Mouse (Mus musculus): ENCODE measurements around the gene Memo1. TPM values are rescaled to one million over a fixed set of nuclear protein-coding genes. Genes with fewer than 3 reads are reported as not detected.
A peak's percentile ranks its signal among the peaks of the same experiment; 100 is the strongest.
"Not testable (repeated sequence)": the region's sequence is repeated elsewhere in the genome, so short reads cannot be mapped to it uniquely, and the experiment has no call there.

Memo1 gene
- polyA plus RNA-seq, 1 experiment from 2014 or later: 61.5 TPM

DNA sequence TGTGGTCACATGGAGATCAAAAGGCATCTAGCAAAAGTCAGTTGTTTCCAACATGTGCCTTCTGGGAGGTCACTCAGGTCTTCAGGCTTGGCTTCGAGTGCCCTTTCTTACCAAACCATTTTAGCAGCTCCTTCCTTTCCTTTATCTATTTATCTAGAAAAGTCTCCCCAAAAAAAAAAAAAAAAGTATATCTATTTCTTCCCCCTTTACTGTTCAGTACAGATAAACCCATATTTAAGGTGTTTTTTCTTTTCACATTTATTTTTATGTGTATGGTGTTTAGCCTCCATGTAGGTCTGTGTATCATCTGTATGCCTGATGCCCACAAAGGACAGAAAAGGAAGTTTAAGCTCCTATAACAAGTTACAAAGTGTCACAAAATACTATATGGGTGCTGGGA, 110.6 kb downstream of the Memo1 start:
- Histone ChIP-seq H3K27me3 (ENCODE audit: control insufficient read depth, insufficient read depth, low read length) (no peaks in the 10 kb centered on the region), H3K36me3 (ENCODE audit: control insufficient read depth, insufficient read depth, low read length) (no peaks in the 10 kb centered on the region), H3K4me1 (replicated peaks; ENCODE audit: control insufficient read depth, insufficient read depth) (no peaks in the 10 kb centered on the region), H3K27ac (replicated peaks) (no peak overlapping the region), H3K9ac (ENCODE audit: low read length) (no peak overlapping the region), H3K4me2 (replicated peaks; ENCODE audit: low read depth) (no peak overlapping the region), H3K4me3 (ENCODE audit: low read depth, low read length) (no peak overlapping the region), H3K9me3 (ENCODE audit: control insufficient read depth, low read length) (no peaks in the 10 kb centered on the region)
- no peak for DNase-seq (ENCODE audit: low spot score)
- no peak for TF ChIP-seq EP300 (optimal IDR thresholded peaks at IDR 0.05)
- TF ChIP-seq CTCF (IDR thresholded peaks at IDR 0.05; ENCODE audit: low read depth): no peak
- 91% methylated on average over 1 of the region's 1 CpGs for WGBS
- no peak for ATAC-seq (ENCODE audit: low FRiP score, low TSS enrichment)

DNA sequence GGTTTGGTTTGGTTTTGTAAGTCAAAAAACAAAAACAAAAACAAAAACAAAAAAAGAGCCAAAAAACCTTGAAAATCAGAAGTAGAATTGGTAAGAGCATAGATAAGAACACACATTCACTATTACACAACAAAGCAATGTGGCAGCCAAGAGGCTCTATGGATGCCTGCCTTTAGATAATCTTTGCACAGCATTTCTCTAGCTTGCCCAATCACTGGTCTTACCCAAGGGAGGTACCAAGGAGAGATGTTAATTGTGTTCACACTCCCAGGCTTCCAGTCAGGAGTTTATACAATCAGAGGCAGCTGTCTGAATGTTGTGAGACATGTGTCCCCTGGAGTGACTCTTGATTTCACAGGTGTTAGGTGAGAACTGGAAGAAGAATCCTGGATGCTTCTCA, 114.4 kb downstream of the Memo1 start:
- H3K4me3 ChIP-seq (ENCODE audit: low read depth, low read length): no peak overlapping the region
- no peak overlapping the region for H3K9ac ChIP-seq (ENCODE audit: low read length)
- H3K9me3 ChIP-seq (ENCODE audit: control insufficient read depth, low read length): no peaks in the 10 kb centered on the region
- TF ChIP-seq CTCF (IDR thresholded peaks at IDR 0.05; ENCODE audit: low read depth): no peak
- TF ChIP-seq EP300 (optimal IDR thresholded peaks at IDR 0.05): no peak
- H3K36me3 ChIP-seq (ENCODE audit: control insufficient read depth, insufficient read depth, low read length): no peaks in the 10 kb centered on the region
- ATAC-seq (ENCODE audit: low FRiP score, low TSS enrichment) (no peak), DNase-seq (ENCODE audit: low spot score) (no peak)
- no peaks in the 10 kb centered on the region for H3K27me3 ChIP-seq (ENCODE audit: control insufficient read depth, insufficient read depth, low read length)
- no peaks in the 10 kb centered on the region for H3K4me1 ChIP-seq (replicated peaks; ENCODE audit: control insufficient read depth, insufficient read depth)
- H3K27ac ChIP-seq (replicated peaks): no peak overlapping the region
- no peak overlapping the region for H3K4me2 ChIP-seq (replicated peaks; ENCODE audit: low read depth)

- not testable (repeated sequence) for H3K4me1 ChIP-seq (replicated peaks; ENCODE audit: control insufficient read depth, insufficient read depth); H3K9me3 ChIP-seq (ENCODE audit: control insufficient read depth, low read length); DNase-seq (ENCODE audit: low spot score); ATAC-seq (ENCODE audit: low FRiP score, low TSS enrichment); H3K9ac ChIP-seq (ENCODE audit: low read length); H3K27me3 ChIP-seq (ENCODE audit: control insufficient read depth, insufficient read depth, low read length); H3K36me3 ChIP-seq (ENCODE audit: control insufficient read depth, insufficient read depth, low read length); H3K4me2 ChIP-seq (replicated peaks; ENCODE audit: low read depth); H3K27ac ChIP-seq (replicated peaks); H3K4me3 ChIP-seq (ENCODE audit: low read depth, low read length)
- WGBS: 88% methylated on average over 2 of the region's 2 CpGs
These were observed 115.7 kb downstream of the Memo1 start for GRCm38 (mm10) chr17:74179640-74180039.

GRCm38 (mm10) chr17:74173726-74174125, 121.6 kb downstream of the Memo1 start:
- no peak overlapping the region for H3K4me2 ChIP-seq (replicated peaks; ENCODE audit: low read depth)
- no peaks in the 10 kb centered on the region for H3K27me3 ChIP-seq (ENCODE audit: control insufficient read depth, insufficient read depth, low read length)
- no peak overlapping the region for H3K4me3 ChIP-seq (ENCODE audit: low read depth, low read length)
- no peak for TF ChIP-seq EP300 (optimal IDR thresholded peaks at IDR 0.05)
- TF ChIP-seq CTCF (IDR thresholded peaks at IDR 0.05; ENCODE audit: low read depth): no peak
- H3K9ac ChIP-seq (ENCODE audit: low read length): no peak overlapping the region
- no peak overlapping the region for H3K27ac ChIP-seq (replicated peaks)
- ATAC-seq (ENCODE audit: low FRiP score, low TSS enrichment): no peak
- H3K4me1 ChIP-seq (replicated peaks; ENCODE audit: control insufficient read depth, insufficient read depth): no peaks in the 10 kb centered on the region
- no peak for DNase-seq (ENCODE audit: low spot score)
- H3K36me3 ChIP-seq (ENCODE audit: control insufficient read depth, insufficient read depth, low read length): no peaks in the 10 kb centered on the region
- H3K9me3 ChIP-seq (ENCODE audit: control insufficient read depth, low read length): no peaks in the 10 kb centered on the region

GRCm38 (mm10) chr17:74172834-74173233, 122.5 kb downstream of the Memo1 start:
- H3K9me3 ChIP-seq (ENCODE audit: control insufficient read depth, low read length): no peaks in the 10 kb centered on the region
- DNase-seq (ENCODE audit: low spot score): no peak
- H3K27me3 ChIP-seq (ENCODE audit: control insufficient read depth, insufficient read depth, low read length): no peaks in the 10 kb centered on the region
- TF ChIP-seq EP300 (optimal IDR thresholded peaks at IDR 0.05) (no peak), CTCF (IDR thresholded peaks at IDR 0.05; ENCODE audit: low read depth) (no peak)
- no peaks in the 10 kb centered on the region for H3K4me1 ChIP-seq (replicated peaks; ENCODE audit: control insufficient read depth, insufficient read depth)
- no peak for ATAC-seq (ENCODE audit: low FRiP score, low TSS enrichment)
- no peak overlapping the region for H3K27ac ChIP-seq (replicated peaks)
- WGBS: 77% methylated on average over 1 of the region's 1 CpGs
- H3K4me3 ChIP-seq (ENCODE audit: low read depth, low read length): no peak overlapping the region
- no peak overlapping the region for H3K9ac ChIP-seq (ENCODE audit: low read length)
- no peaks in the 10 kb centered on the region for H3K36me3 ChIP-seq (ENCODE audit: control insufficient read depth, insufficient read depth, low read length)
- no peak overlapping the region for H3K4me2 ChIP-seq (replicated peaks; ENCODE audit: low read depth)

- peak overlapping the region; percentile 53 for H3K4me2 ChIP-seq (replicated peaks; ENCODE audit: low read depth)
- no peaks in the 10 kb centered on the region for H3K36me3 ChIP-seq (ENCODE audit: control insufficient read depth, insufficient read depth, low read length)
- H3K9ac ChIP-seq (ENCODE audit: low read length): no peak overlapping the region
- no peaks in the 10 kb centered on the region for H3K4me1 ChIP-seq (replicated peaks; ENCODE audit: control insufficient read depth, insufficient read depth)
- no peaks in the 10 kb centered on the region for H3K27me3 ChIP-seq (ENCODE audit: control insufficient read depth, insufficient read depth, low read length)
- no peak for TF ChIP-seq EP300 (optimal IDR thresholded peaks at IDR 0.05)
- 0 out of 2 replicates have a peak, but pooled peaks have one; percentile 8 for TF ChIP-seq CTCF (IDR thresholded peaks at IDR 0.05; ENCODE audit: low read depth)
- ATAC-seq (ENCODE audit: low FRiP score, low TSS enrichment): peak; percentile 93
- peak; percentile 77 for DNase-seq (ENCODE audit: low spot score)
- H3K4me3 ChIP-seq (ENCODE audit: low read depth, low read length): peak overlapping the region; percentile 24; the same call in 1 of the 2 replicates
- WGBS: 1% methylated on average over 9 of the region's 9 CpGs
- no peak overlapping the region for H3K27ac ChIP-seq (replicated peaks)
- no peaks in the 10 kb centered on the region for H3K9me3 ChIP-seq (ENCODE audit: control insufficient read depth, low read length)
These were observed 135.9 kb downstream of the Memo1 start for GRCm38 (mm10) chr17:74159443-74159894.
